Mouse (Mus musculus): ENCODE data around the gene Snd1.

DNA sequence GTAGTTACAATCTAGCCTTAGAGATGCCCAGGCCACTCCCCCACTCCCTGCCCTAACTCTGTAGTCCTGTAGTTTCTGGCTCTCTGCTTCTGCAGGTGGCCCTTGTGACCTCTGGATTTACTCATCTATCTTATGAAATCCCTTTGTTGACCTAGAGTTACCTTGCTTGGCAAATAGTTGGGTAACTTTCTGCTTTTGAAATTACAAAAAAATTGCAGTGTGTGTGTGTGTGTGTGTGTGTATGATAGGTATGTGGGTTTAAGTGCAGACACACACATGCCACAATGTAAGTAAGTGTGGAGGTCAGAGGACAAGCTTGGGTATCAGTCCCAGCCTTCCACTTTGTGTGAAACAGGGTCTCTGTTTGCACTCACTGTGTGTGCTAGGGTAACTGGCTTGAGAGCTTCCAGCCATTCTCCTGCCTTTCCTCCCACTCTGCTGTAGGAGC, 15.7 kb upstream of the Snd1 start:
- no peak for TF ChIP-seq CTCF (IDR thresholded peaks at IDR 0.05; ENCODE audit: low read depth)
- peak; percentile 75 for TF ChIP-seq EP300 (IDR thresholded peaks at IDR 0.05; ENCODE audit: low read depth)

Measured in liver, postnatal 0 days (tissue).